Mouse (Mus musculus) ovary, adult 18-20 months (tissue): Measurements from ENCODE around the gene Tex264.

Experiments used
- DNase-seq: peaks from one replicate; pipeline ENCODE4 v3.0.0; 2022; ENCODE audit warnings: low spot score, mixed read lengths

Gene Tex264

GRCm38 (mm10) chr9:106685249-106686101, at the start of gene Tex264:
Tex264 (minus strand) TSS chr9:106685927.
- DNase-seq, result peak; percentile 87

GRCm38 (mm10) chr9:106733690-106734089, 48.0 kb upstream of the Tex264 start:
- DNase-seq, result no peak

GRCm38 (mm10) chr9:106729416-106729815, 43.7 kb upstream of the Tex264 start:
- DNase-seq, result no peak

- DNase-seq, result no peak
Observed at GRCm38 (mm10) chr9:106726891-106727290, 41.2 kb upstream of the Tex264 start.

GRCm38 (mm10) chr9:106725435-106725834, 39.7 kb upstream of the Tex264 start:
- no peak for DNase-seq

- DNase-seq, result no peak
Observed at GRCm38 (mm10) chr9:106724864-106725263, 39.1 kb upstream of the Tex264 start.

- no peak for DNase-seq
Observed at GRCm38 (mm10) chr9:106716729-106717128, 31.0 kb upstream of the Tex264 start.

GRCm38 (mm10) chr9:106716232-106716631, 30.5 kb upstream of the Tex264 start:
- no peak for DNase-seq

GRCm38 (mm10) chr9:106712470-106712869, 26.7 kb upstream of the Tex264 start:
- DNase-seq, result no peak

- no peak for DNase-seq
Observed at GRCm38 (mm10) chr9:106692973-106693481, 7.3 kb upstream of the Tex264 start.

GRCm38 (mm10) chr9:106688834-106689233, 3.1 kb upstream of the Tex264 start:
- DNase-seq, result no peak

- peak; percentile 47 for DNase-seq
Observed at GRCm38 (mm10) chr9:106686983-106687650, 1.4 kb upstream of the Tex264 start.

GRCm38 (mm10) chr9:106684918-106685248, 844 bp downstream of the Tex264 start:
- DNase-seq, result no peak

GRCm38 (mm10) chr9:106684093-106684872, 1.4 kb downstream of the Tex264 start:
- no peak for DNase-seq

GRCm38 (mm10) chr9:106681026-106681425, 4.7 kb downstream of the Tex264 start:
- no peak for DNase-seq

- DNase-seq, result no peak
Observed at GRCm38 (mm10) chr9:106678242-106678641, 7.5 kb downstream of the Tex264 start.

- DNase-seq, result no peak
Observed at GRCm38 (mm10) chr9:106677702-106678101, 8.0 kb downstream of the Tex264 start.

- DNase-seq, result no peak
Observed at GRCm38 (mm10) chr9:106676571-106676970, 9.2 kb downstream of the Tex264 start.

- no peak for DNase-seq
Observed at GRCm38 (mm10) chr9:106675965-106676364, 9.8 kb downstream of the Tex264 start.

- peak; percentile 44 for DNase-seq
Observed at GRCm38 (mm10) chr9:106675480-106675879, 10.2 kb downstream of the Tex264 start.

- no peak for DNase-seq
Observed at GRCm38 (mm10) chr9:106673860-106674259, 11.9 kb downstream of the Tex264 start.

GRCm38 (mm10) chr9:106664856-106665255, 20.9 kb downstream of the Tex264 start:
- DNase-seq, result no peak
